Mouse (Mus musculus) spleen, adult 2 months (tissue): ENCODE data around the gene Dcaf4. TPM values are rescaled to one million over a fixed set of nuclear protein-coding genes. Genes with fewer than 3 reads are reported as not detected.

ENCODE experiments used
- DNase-seq, 2 experiments: peaks; one replicate each; pipeline versions ENCODE4 v3.0.0 to v3.0.0-alpha.2; 2012 to 2021; ENCODE audit warnings: low spot score in 2 of 2, low read depth in 1 of 2
- H3K27ac ChIP-seq: fragments of 200-500 bp; 2 replicates; pipeline ENCODE4 v1.5.1; 2012; ENCODE audit warnings: low read length, inconsistent platforms; ENCODE audit not compliant: insufficient read depth
- H3K27me3 ChIP-seq: fragments of 200-500 bp; 2 replicates; pipeline ENCODE4 v1.6.1; 2012; ENCODE audit warnings: mild to moderate bottlenecking, moderate library complexity, low read length, inconsistent platforms; ENCODE audit not compliant: control insufficient read depth, insufficient read depth
- H3K36me3 ChIP-seq: fragments of 200-500 bp; 2 replicates; pipeline ENCODE4 v1.6.1; 2012; ENCODE audit warnings: mild to moderate bottlenecking, low read length, inconsistent platforms; ENCODE audit not compliant: control insufficient read depth, insufficient read depth
- H3K4me1 ChIP-seq: fragments of 200-500 bp; 2 replicates; pipeline ENCODE4 v1.6.1; 2011; ENCODE audit warnings: inconsistent platforms; ENCODE audit not compliant: control insufficient read depth, insufficient read depth, insufficient read length
- H3K4me3 ChIP-seq: fragments of 200-500 bp; 2 replicates; pipeline ENCODE4 v1.5.1; 2011; ENCODE audit warnings: mild to moderate bottlenecking, inconsistent platforms; ENCODE audit not compliant: insufficient read depth, insufficient read length; ENCODE audit errors: extremely low read depth
- CTCF ChIP-seq: fragments of 200-500 bp; IDR thresholded peaks from 2 replicates; pipeline ENCODE4 v1.5.1; 2011; ENCODE audit warnings: mild to moderate bottlenecking, inconsistent platforms; ENCODE audit not compliant: insufficient read depth, insufficient read length, insufficient replicate concordance; ENCODE audit errors: extremely low read depth
- POLR2A ChIP-seq: fragments of 200-500 bp; IDR thresholded peaks from 2 replicates; pipeline ENCODE4 v1.6.1; 2011; ENCODE audit warnings: low read depth, low read length, inconsistent platforms
- WGBS: fragments of 180-500 bp; shearing (Covaris S2); methylation state at CpG from one replicate; pipeline ENCODE4 v1.1.7; 2018; 5-methylcytosine and 5-hydroxymethylcytosine counted together
- polyA plus RNA-seq: library from polyadenylated mRNA; depleted of rRNA; stranded (reverse); fragments of >200 nt; gene quantifications from 2 replicates; pipeline ENCODE4 v1.2.3, GENCODE M21; 2012; rRNA removed

Dcaf4 gene
- polyA plus RNA-seq, 1 experiment = 14.0 TPM

GRCm38 (mm10) chr12:83577445-83577844, 57.2 kb downstream of the Dcaf4 start:
- no peak for DNase-seq
- TF ChIP-seq POLR2A = no peak
- TF ChIP-seq CTCF = no peak
- 98% methylated on average over 5 of the region's 5 CpGs for WGBS
- no peaks in the 10 kb centered on the region for H3K4me1 ChIP-seq
- H3K27ac ChIP-seq = no peak overlapping the region
- no peaks in the 10 kb centered on the region for H3K27me3 ChIP-seq
- peaks cover 8% of the 10 kb centered on the region for H3K36me3 ChIP-seq
- H3K4me3 ChIP-seq = no peak overlapping the region

GRCm38 (mm10) chr12:83578356-83578755, 58.1 kb downstream of the Dcaf4 start:
- H3K4me1 ChIP-seq = no peaks in the 10 kb centered on the region
- WGBS = 95% methylated on average over 2 of the region's 2 CpGs
- no peak overlapping the region for H3K4me3 ChIP-seq
- no peak overlapping the region for H3K27ac ChIP-seq
- H3K27me3 ChIP-seq = no peaks in the 10 kb centered on the region
- H3K36me3 ChIP-seq = peaks cover 8% of the 10 kb centered on the region
- no peak for TF ChIP-seq POLR2A
- no peak for TF ChIP-seq CTCF
- no peak for DNase-seq

- DNase-seq = no peak
- no peaks in the 10 kb centered on the region for H3K4me1 ChIP-seq
- 71% methylated on average over 3 of the region's 3 CpGs for WGBS
- peaks cover 7% of the 10 kb centered on the region for H3K36me3 ChIP-seq
- no peak overlapping the region for H3K4me3 ChIP-seq
- TF ChIP-seq CTCF (no peak), POLR2A (no peak)
- no peak overlapping the region; the same call in 1 of the 2 replicates for H3K27ac ChIP-seq
- H3K27me3 ChIP-seq = no peaks in the 10 kb centered on the region
Measured at GRCm38 (mm10) chr12:83578896-83579569, 58.8 kb downstream of the Dcaf4 start.

- WGBS = 96% methylated on average over 3 of the region's 3 CpGs
- peaks cover 2% of the 10 kb centered on the region for H3K36me3 ChIP-seq
- DNase-seq = no peak
- H3K27me3 ChIP-seq = no peaks in the 10 kb centered on the region
- H3K4me1 ChIP-seq = no peaks in the 10 kb centered on the region
- no peak overlapping the region for H3K4me3 ChIP-seq
- TF ChIP-seq CTCF = no peak
- no peak for TF ChIP-seq POLR2A
- no peak overlapping the region for H3K27ac ChIP-seq
Measured at GRCm38 (mm10) chr12:83580283-83580682, 60.0 kb downstream of the Dcaf4 start.

- Histone ChIP-seq H3K4me3 (no peak overlapping the region), H3K27me3 (no peaks in the 10 kb centered on the region), H3K36me3 (peaks cover 2% of the 10 kb centered on the region), H3K27ac (no peak overlapping the region), H3K4me1 (no peaks in the 10 kb centered on the region)
- WGBS = 89% methylated on average over 4 of the region's 4 CpGs
- TF ChIP-seq POLR2A (no peak), CTCF (no peak)
- no peak for DNase-seq
Measured at GRCm38 (mm10) chr12:83582106-83582505, 61.8 kb downstream of the Dcaf4 start.

GRCm38 (mm10) chr12:83582747-83583146, 62.5 kb downstream of the Dcaf4 start:
- Histone ChIP-seq H3K27ac (no peak overlapping the region), H3K36me3 (peaks cover 2% of the 10 kb centered on the region), H3K4me1 (no peaks in the 10 kb centered on the region), H3K4me3 (no peak overlapping the region), H3K27me3 (no peaks in the 10 kb centered on the region)
- WGBS = 96% methylated on average over 4 of the region's 4 CpGs
- no peak for DNase-seq
- no peak for TF ChIP-seq CTCF
- TF ChIP-seq POLR2A = no peak

GRCm38 (mm10) chr12:83586628-83587027, 66.4 kb downstream of the Dcaf4 start:
- no peak for TF ChIP-seq CTCF
- no peak for TF ChIP-seq POLR2A
- Histone ChIP-seq H3K4me3 (no peak overlapping the region), H3K4me1 (no peaks in the 10 kb centered on the region), H3K27me3 (no peaks in the 10 kb centered on the region), H3K27ac (no peak overlapping the region), H3K36me3 (peaks cover 11% of the 10 kb centered on the region)
- 96% methylated on average over 5 of the region's 5 CpGs for WGBS
- no peak for DNase-seq

Other genes starting within 250 kb of the Dcaf4 start
- 1.6 and 1.7 TPM in 2 replicates for gene Dpf3, start 32.8 kb upstream of the Dcaf4 start, polyA plus RNA-seq
- gene Zfyve1, start 76.8 kb downstream of the Dcaf4 start, polyA plus RNA-seq = 26.5 and 29.0 TPM in 2 replicates
- gene Rbm25, start 110.8 kb downstream of the Dcaf4 start, polyA plus RNA-seq = 19.4 and 20.2 TPM in 2 replicates
- 14.3 and 20.2 TPM in 2 replicates for gene Psen1, start 167.7 kb downstream of the Dcaf4 start, polyA plus RNA-seq
- gene Papln, start 243.2 kb downstream of the Dcaf4 start, polyA plus RNA-seq = 1.5 and 1.9 TPM in 2 replicates